Mouse (Mus musculus): ENCODE data around the gene Thy1. TPM values are rescaled to one million over a fixed set of nuclear protein-coding genes. Genes with fewer than 3 reads are reported as not detected.

Thy1 gene
- polyA plus RNA-seq, 1 experiment from 2014 or later = 0.19 TPM

DNA sequence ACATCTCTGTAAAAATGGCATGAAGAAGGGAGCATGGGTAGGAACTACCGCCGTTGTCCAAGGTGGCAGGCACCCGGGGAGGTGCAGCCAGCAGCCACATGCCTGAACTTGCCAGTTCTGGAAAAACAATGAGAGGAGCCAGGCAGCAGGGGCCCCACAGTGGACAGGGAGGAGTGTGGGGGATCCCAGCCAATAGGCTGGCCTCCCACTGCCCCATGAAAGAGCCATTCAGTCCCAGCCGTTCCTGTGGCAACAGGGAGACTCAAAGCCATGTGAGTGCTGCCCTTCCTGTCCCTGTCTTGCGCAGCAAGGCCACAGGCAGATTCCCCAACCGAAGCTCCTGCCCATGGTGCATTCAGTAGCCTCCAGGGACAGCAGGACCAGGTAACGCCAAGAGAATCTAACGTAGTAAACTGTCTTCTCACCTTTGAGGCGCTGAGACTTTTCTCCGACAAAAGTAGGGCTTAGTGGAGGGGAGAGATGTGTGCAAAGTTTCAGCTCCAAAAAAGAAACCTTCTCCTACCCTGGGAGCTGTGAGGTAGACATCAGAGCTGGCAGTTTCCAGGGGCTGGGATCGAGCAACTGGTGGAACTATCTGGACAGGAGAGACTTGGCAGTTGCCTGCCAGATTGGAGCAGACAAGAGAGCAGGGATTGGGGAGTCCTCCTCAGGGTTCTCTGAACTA lies 28.9 kb downstream of the Thy1 start:
- H3K27me3 ChIP-seq (replicated peaks) = peaks cover 57% of the 10 kb centered on the region
- 51% methylated on average over 11 of the region's 11 CpGs for WGBS (ENCODE audit: insufficient replicate concordance)
- peaks cover 32% of the 10 kb centered on the region for H3K4me1 ChIP-seq
- no peak overlapping the region for H3K4me3 ChIP-seq
- no peaks in the 10 kb centered on the region for H3K9me3 ChIP-seq (replicated peaks)
- no peak overlapping the region for H3K27ac ChIP-seq
- no peak overlapping the region for H3K9ac ChIP-seq
- no peaks in the 10 kb centered on the region for H3K36me3 ChIP-seq
- no peak for ATAC-seq
- H3K4me2 ChIP-seq = no peak overlapping the region

DNA sequence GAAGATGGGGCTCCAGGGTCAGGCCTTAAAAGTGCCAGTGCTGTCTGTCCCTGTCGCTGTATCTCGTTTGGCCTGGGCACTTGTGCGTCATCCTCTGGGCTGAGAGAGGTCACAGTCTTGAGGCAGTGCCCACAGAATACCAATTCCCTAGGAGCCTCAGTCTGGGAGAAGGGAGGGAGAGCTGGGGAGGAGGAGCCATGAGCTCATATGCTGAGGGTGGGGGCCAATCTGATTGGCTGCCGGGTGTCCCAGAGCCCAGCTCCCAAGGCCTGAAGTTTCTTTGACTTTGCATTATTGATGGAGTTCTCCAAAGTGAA lies 29.4 kb downstream of the Thy1 start:
- no peak for ATAC-seq
- Histone ChIP-seq H3K9ac (no peak overlapping the region), H3K36me3 (no peaks in the 10 kb centered on the region), H3K27ac (no peak overlapping the region), H3K9me3 (replicated peaks) (no peaks in the 10 kb centered on the region), H3K27me3 (replicated peaks) (peaks cover 59% of the 10 kb centered on the region), H3K4me3 (no peak overlapping the region), H3K4me2 (no peak overlapping the region), H3K4me1 (peaks cover 27% of the 10 kb centered on the region)
- 47% methylated on average over 4 of the region's 4 CpGs for WGBS (ENCODE audit: insufficient replicate concordance)

DNA sequence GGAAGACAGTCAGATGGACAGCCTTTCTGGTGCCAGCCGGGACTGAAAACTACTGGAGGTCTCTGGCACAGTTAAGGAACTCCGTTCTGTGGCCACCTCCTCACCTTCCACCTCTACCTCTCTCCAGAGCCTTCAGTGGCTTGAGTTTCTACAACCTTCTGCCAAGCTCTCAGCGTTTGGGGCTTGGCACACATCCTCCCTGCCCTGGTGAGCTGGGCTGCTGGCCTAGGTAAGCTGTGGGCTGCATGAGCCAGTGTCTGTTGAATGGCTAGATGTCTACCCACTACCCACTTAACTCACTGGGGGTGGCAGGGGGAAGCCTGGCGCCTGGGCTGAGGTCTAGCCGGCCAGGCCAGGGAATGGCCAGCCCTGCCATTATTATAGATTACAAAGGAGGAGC lies 29.9 kb downstream of the Thy1 start:
- 56% methylated on average over 5 of the region's 5 CpGs for WGBS (ENCODE audit: insufficient replicate concordance)
- no peaks in the 10 kb centered on the region for H3K9me3 ChIP-seq (replicated peaks)
- no peak overlapping the region for H3K4me2 ChIP-seq
- ATAC-seq = no peak
- peaks cover 63% of the 10 kb centered on the region for H3K27me3 ChIP-seq (replicated peaks)
- no peaks in the 10 kb centered on the region for H3K36me3 ChIP-seq
- no peak overlapping the region for H3K4me3 ChIP-seq
- no peak overlapping the region for H3K9ac ChIP-seq
- H3K4me1 ChIP-seq = peaks cover 21% of the 10 kb centered on the region
- no peak overlapping the region for H3K27ac ChIP-seq

DNA sequence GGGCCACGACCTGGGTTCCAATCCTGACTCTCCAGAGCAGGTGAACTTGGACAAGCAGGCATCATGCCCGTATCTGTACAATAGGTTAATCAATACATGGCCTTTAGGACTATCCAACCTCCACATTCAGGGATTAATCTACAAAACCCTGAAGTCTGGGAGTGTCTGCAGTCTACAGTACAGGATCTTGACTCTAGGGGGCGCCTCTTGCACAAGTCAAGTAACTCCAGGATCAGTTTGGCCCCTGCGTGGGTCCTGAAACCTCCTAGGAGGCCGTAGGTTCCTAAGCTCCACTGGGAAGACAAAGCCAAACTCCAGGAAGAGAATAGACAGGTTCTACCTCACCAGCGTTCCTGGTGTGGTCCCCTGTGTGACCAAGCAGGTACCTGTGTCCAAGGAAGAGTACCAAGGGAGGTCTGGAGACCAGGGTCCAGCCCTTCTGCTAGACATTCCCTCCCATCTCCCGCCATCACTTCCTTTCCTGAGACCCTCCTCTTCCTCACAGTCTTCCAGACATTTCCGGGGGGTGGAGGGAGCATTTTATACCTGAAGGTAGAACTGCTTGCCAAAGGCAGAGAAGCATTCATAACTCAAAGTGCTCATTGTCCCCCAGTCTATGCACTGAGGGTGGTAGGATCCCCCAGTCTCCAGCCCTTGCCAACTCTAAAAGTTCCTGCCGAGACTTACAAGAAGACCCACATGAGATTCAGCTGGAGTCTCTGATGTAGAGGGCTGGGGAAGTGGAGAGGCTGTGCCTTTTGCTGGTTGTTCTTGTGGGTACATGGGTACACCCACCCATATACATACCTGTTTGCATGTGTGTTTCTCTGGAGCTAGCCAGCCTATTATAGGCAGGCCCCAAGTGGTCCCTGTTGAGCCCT lies 31.5 kb downstream of the Thy1 start:
- ATAC-seq = no peak
- 33% methylated on average over 9 of the region's 9 CpGs for WGBS (ENCODE audit: insufficient replicate concordance)
- H3K4me1 ChIP-seq = peaks cover 21% of the 10 kb centered on the region; the same call in 1 of the 2 replicates

DNA sequence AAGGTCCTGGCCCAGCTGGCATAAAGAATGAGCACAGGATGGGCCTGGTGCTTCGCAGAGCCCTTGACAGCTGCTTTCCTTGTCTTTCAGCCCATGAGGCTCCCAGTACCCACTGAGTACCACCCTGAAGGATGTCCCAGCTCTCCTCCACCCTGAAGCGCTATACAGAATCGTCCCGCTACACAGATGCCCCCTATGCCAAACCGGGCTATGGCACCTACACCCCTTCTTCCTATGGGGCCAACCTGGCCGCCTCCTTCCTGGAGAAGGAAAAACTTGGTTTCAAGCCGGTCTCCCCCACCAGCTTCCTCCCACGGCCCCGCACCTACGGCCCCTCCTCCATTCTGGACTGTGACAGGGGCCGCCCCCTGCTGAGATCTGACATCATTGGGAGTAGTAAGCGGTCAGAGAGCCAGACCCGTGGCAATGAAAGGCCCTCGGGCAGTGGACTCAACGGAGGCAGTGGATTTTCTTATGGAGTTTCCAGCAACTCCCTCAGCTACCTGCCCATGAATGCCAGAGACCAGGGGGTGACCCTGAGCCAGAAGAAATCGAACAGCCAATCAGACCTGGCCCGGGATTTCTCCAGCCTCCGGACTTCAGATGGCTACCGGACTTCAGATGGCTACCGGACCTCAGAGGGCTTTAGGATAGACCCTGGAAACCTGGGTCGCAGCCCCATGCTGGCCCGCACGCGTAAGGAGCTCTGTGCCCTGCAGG lies 32.3 kb downstream of the Thy1 start:
- no peak overlapping the region for H3K9ac ChIP-seq
- H3K9me3 ChIP-seq (replicated peaks) = no peaks in the 10 kb centered on the region
- no peak overlapping the region for H3K27ac ChIP-seq
- no peak overlapping the region for H3K4me3 ChIP-seq
- H3K4me2 ChIP-seq = no peak overlapping the region
- no peaks in the 10 kb centered on the region for H3K36me3 ChIP-seq
- H3K27me3 ChIP-seq (replicated peaks) = peaks cover 60% of the 10 kb centered on the region
- peaks cover 22% of the 10 kb centered on the region; the same call in 1 of the 2 replicates for H3K4me1 ChIP-seq
- WGBS (ENCODE audit: insufficient replicate concordance) = 65% methylated on average over 24 of the region's 24 CpGs
- ATAC-seq = no peak

More for the DNA sequence above, 31.5 kb downstream of the Thy1 start:
- H3K36me3 ChIP-seq = no peaks in the 10 kb centered on the region
- H3K4me3 ChIP-seq = no peak overlapping the region
- H3K27me3 ChIP-seq (replicated peaks) = peaks cover 58% of the 10 kb centered on the region
- H3K4me2 ChIP-seq = no peak overlapping the region
- H3K9ac ChIP-seq = no peak overlapping the region
- no peak overlapping the region for H3K27ac ChIP-seq
- no peaks in the 10 kb centered on the region for H3K9me3 ChIP-seq (replicated peaks)

DNA sequence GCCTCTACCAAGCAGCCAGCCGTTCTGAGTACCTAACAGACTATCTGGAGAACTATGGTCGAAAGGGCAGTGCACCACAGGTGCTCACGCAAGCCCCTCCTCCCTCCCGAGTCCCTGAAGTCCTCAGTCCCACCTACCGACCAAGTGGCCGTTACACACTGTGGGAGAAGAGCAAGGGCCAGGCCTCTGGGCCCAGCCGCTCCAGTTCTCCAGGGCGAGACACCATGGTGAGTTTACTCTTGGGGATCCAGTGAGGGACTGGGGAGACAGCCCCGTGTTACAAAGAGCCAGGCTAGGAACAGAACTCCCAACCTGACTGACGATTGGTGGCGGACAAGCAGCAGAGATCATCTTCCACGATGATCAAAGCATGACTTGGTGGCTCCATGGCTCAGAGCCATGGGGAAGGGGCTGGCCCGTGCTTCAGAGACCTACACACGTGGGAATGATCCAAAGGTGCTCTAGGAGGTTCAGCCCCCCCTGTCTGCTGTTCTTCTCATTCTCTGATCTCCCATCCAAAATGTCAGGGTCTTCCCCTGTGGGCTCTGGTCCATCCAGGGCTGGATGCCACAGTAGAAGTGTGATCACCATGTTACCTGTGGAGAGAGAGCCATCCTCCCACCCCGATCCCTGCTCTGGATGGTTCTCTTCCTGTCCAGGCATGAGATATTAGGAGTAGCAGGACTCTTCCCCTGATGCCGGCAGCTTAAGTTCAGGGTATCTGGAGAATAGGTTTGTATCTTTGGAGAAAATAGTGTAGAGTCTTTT lies 33.0 kb downstream of the Thy1 start:
- Histone ChIP-seq H3K9me3 (replicated peaks) (no peaks in the 10 kb centered on the region), H3K36me3 (no peaks in the 10 kb centered on the region), H3K9ac (no peak overlapping the region), H3K4me1 (peaks cover 16% of the 10 kb centered on the region; the same call in 1 of the 2 replicates), H3K27me3 (replicated peaks) (peaks cover 57% of the 10 kb centered on the region), H3K4me2 (no peak overlapping the region), H3K27ac (no peak overlapping the region), H3K4me3 (no peak overlapping the region)
- WGBS (ENCODE audit: insufficient replicate concordance) = 53% methylated on average over 16 of the region's 16 CpGs
- no peak for ATAC-seq

DNA sequence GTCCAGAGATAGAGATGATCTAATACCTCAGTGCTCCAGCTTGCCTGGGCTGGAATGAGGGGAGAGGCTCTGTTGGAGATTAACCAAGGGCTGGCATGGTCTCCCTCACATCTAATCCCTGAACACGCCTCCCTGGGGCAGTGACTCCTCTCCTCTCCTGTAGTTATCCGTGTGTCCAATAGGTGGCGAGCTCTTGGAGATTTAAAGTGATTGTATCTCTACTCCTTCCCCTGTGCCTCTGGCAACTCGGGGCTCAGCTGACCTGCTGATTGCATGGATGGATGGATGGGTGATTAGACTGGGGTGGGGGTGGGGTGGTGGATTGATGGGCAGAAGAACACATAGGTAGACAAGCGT lies 33.6 kb downstream of the Thy1 start:
- H3K36me3 ChIP-seq = no peaks in the 10 kb centered on the region
- H3K4me2 ChIP-seq = no peak overlapping the region
- no peak for ATAC-seq
- H3K9me3 ChIP-seq (replicated peaks) = no peaks in the 10 kb centered on the region
- H3K9ac ChIP-seq = no peak overlapping the region
- peaks cover 57% of the 10 kb centered on the region for H3K27me3 ChIP-seq (replicated peaks)
- no peak overlapping the region for H3K27ac ChIP-seq
- no peak overlapping the region for H3K4me3 ChIP-seq
- H3K4me1 ChIP-seq = peaks cover 14% of the 10 kb centered on the region; the same call in 1 of the 2 replicates
- 11% methylated on average over 5 of the region's 5 CpGs for WGBS (ENCODE audit: insufficient replicate concordance)

DNA sequence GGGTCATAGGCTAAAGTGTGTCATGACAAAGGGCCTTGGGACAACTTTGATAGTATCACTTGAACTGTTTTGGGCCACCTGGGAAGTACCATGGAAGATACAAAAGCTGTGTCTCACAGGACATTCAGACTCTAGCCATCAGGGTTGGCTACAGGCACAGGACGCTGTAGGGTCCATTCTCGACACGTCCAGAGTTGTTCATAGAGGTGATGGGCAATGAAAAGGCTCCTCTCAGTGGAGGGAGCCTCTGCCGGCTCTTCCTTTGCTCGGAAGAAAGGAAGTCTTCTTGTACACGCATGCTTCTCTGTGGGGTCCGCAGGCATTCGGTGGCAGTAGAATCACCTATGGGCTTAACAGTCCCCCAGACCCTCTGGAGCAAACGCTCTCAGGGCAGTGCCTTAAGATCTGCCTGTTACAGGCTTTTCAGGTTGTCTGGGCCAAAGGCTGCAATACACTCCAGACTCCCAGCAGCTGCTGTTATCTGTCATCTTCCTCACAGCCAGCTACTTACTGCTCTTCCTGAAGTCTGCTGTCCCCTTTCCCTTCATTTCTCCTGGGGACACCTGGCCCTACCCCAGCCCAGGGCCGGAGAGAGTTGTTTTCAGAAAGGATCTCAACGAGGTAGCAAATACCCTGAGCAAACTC lies 34.2 kb downstream of the Thy1 start:
- Histone ChIP-seq H3K9me3 (replicated peaks) (no peaks in the 10 kb centered on the region), H3K4me2 (no peak overlapping the region), H3K4me3 (no peak overlapping the region), H3K4me1 (peaks cover 12% of the 10 kb centered on the region; the same call in 1 of the 2 replicates), H3K36me3 (no peaks in the 10 kb centered on the region), H3K27me3 (replicated peaks) (peaks cover 57% of the 10 kb centered on the region), H3K27ac (no peak overlapping the region), H3K9ac (no peak overlapping the region)
- 73% methylated on average over 11 of the region's 11 CpGs for WGBS (ENCODE audit: insufficient replicate concordance)
- ATAC-seq = no peak

DNA sequence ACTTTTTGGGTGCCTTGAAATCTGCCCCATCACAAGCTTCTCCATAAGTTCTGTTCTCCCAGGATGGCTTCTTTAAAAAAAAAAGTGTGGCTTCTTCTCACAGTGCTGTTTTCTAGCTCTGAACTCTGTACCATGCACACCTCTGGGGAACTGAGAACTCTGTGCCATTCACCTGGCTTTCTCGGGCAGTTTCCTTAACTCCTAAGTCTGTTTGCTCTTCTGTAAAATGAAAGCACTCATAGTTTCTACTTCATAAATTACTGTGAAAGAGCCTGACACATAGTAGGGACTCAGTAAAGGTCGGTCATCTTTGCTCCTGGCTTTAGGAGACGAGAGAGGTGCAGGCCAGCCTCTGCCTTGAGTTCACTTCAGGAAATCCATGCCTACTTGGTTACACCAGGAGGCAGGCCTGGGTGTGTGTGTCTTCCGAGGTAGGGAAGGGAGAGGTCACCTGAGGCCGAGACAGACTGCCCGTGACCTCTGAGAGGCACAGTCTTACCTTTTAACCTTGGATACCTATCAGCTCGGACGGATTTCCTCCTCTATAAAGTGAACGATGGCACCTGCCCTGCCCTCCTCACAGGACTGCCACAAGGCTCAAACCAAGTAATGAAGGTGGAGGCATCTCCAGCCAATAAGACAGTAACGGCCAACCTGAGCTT lies 35.1 kb downstream of the Thy1 start:
- Histone ChIP-seq H3K36me3 (no peaks in the 10 kb centered on the region), H3K4me1 (peaks cover 10% of the 10 kb centered on the region), H3K4me2 (no peak overlapping the region), H3K9ac (no peak overlapping the region), H3K4me3 (no peak overlapping the region), H3K27me3 (replicated peaks) (peaks cover 57% of the 10 kb centered on the region), H3K9me3 (replicated peaks) (no peaks in the 10 kb centered on the region), H3K27ac (no peak overlapping the region)
- WGBS (ENCODE audit: insufficient replicate concordance) = 66% methylated on average over 10 of the region's 10 CpGs
- no peak for ATAC-seq

DNA sequence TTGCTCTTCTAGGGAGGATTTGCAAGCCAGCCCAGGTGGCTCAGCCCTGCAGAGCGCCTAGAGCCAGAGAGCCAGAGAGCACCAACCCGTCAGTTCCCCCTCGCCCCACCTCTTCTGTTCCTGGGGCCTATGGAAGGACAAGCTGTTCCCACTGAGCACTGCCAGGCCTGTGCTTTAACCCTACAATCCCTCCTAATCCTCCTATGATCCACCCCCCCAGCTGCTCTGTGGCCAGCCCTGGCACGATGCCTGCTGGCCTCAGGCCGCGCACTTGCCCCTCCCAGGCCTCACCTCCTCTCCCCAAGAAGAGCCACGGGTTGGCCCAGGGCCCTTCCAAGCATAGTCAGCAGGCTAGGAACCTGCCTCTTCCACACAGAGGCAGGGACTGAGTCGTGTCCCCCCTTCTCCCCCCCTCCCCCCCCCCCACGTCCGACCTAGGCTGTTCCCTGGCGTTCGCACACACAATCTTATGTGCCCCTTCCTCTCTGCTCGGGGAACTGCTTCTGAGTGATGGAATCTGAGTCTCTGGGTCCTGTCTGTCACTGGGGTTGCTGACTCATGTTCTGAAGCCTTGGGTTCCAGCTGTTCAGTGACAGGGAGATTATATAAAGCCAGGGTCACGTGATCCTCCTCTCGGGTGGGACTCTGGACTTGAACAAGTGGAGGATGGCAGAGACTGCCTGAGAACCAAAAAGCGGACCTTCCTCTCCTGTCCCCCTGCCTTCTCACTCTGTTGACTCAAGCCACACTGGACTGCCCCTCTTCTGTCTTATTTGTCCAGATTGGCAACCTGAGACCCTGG lies 36.0 kb downstream of the Thy1 start:
- no peak overlapping the region for H3K4me3 ChIP-seq
- H3K4me1 ChIP-seq = peaks cover 19% of the 10 kb centered on the region
- H3K27ac ChIP-seq = no peak overlapping the region
- no peaks in the 10 kb centered on the region for H3K36me3 ChIP-seq
- peaks cover 65% of the 10 kb centered on the region for H3K27me3 ChIP-seq (replicated peaks)
- H3K9ac ChIP-seq = no peak overlapping the region
- no peak for ATAC-seq
- H3K4me2 ChIP-seq = no peak overlapping the region
- 43% methylated on average over 16 of the region's 16 CpGs for WGBS (ENCODE audit: insufficient replicate concordance)
- no peaks in the 10 kb centered on the region for H3K9me3 ChIP-seq (replicated peaks)

Data from liver, embryonic 12.5 days (tissue).